Mouse (Mus musculus) left cerebral cortex, postnatal 25 days (tissue): ENCODE measurements around the gene Smarcd2. TPM values are rescaled to one million over a fixed set of nuclear protein-coding genes. Genes with fewer than 3 reads are reported as not detected.

Source experiments
- DNase-seq, 2 experiments: peaks; one replicate each; pipeline ENCODE4 v3.0.0; 2022; ENCODE audit warnings: low spot score in 2 of 2, mixed read lengths in 1 of 2
- intact Hi-C: fragments of 180-260 bp; cut with DNase I; formaldehyde crosslinking; loops from one replicate; pipeline ENCODE4 v1.15.1; 2025
- total RNA-seq, 2 experiments: library from RNA; stranded (reverse); gene quantifications; 2 replicates each; pipeline ENCODE4 v1.2.3; 2021

The Smarcd2 gene
- 10 to 100 TPM; 13.2 to 15.8 TPM for total RNA-seq

GRCm38 (mm10) chr11:106272644-106273310 is at the start of gene Smarcd2:
Smarcd2 (minus strand) TSS chr11:106272972.
- intact Hi-C loops = loop anchor here (2.0 kb wide), 1 partner anchor 16 kb away; the partner anchor contains the start of genes Ftsj3 and Psmc5

GRCm38 (mm10) chr11:106318406-106319366 is 45.9 kb upstream of the Smarcd2 start:
- intact Hi-C loops = no loop called here
- DNase-seq = peak; percentile 11 to 64

More at GRCm38 (mm10) chr11:106272644-106273310, at the start of gene Smarcd2:
- DNase-seq = peak; percentile 98 to 100

- intact Hi-C loops = no loop called here
- no peak for DNase-seq
These were observed 45.0 kb upstream of the Smarcd2 start for GRCm38 (mm10) chr11:106317801-106318200.

GRCm38 (mm10) chr11:106316416-106316815 is 43.6 kb upstream of the Smarcd2 start:
- intact Hi-C loops = no loop called here
- no peak for DNase-seq

- intact Hi-C loops = no loop called here
- no peak for DNase-seq
These were observed 41.6 kb upstream of the Smarcd2 start, which contains the start of gene Cd79b for GRCm38 (mm10) chr11:106314333-106314812. Cd79b (minus strand) TSS chr11:106314762.

GRCm38 (mm10) chr11:106313533-106313932 is 40.8 kb upstream of the Smarcd2 start:
- no peak for DNase-seq
- intact Hi-C loops = no loop called here

DNA sequence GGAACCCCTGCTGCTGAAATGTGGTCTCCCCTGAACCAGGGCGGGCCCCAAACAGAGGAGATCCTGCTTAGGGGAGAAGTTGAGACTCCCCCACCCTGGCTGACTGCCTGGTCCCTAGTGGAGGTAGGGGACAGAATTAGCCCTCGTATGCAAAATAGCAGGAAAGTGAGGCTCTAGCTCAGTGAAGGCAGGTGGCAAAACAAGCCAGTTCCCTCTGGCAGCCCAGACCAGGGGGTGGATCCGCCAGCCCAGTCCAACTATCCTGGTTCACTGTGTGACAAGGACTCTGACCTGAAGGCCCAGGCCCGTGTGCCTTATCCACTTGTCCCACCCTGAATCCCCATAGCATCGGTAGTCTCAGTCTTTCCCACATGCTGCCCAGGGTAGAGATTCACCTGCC is 37.4 kb upstream of the Smarcd2 start:
- DNase-seq = peak in 1 of 2 experiments; percentile 17
- intact Hi-C loops = no loop called here

DNA sequence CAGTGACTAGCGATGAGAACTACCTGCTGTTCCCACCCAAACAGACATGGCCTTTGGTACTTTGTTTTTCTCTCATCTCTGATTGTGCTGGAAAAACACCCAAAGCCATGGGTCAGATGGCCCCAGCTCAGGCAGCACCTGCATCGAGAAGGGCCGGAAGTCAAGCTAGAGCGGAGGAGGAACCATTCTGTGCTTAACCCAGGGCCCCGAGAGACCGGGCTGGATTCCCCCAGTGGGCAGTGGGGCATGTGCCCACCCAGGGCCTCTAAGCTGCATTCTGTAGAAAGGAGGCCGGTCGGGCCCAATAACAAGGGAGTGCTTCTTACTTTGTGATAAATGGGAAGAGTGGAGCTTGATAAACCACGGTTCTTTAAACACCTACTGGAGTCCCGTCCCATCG is 35.4 kb upstream of the Smarcd2 start:
- intact Hi-C loops = no loop called here
- no peak for DNase-seq

GRCm38 (mm10) chr11:106307432-106307831 is 34.7 kb upstream of the Smarcd2 start:
- no peak for DNase-seq
- intact Hi-C loops = no loop called here

- DNase-seq = no peak
- intact Hi-C loops = no loop called here
These were observed 34.0 kb upstream of the Smarcd2 start for GRCm38 (mm10) chr11:106306758-106307157.

DNA sequence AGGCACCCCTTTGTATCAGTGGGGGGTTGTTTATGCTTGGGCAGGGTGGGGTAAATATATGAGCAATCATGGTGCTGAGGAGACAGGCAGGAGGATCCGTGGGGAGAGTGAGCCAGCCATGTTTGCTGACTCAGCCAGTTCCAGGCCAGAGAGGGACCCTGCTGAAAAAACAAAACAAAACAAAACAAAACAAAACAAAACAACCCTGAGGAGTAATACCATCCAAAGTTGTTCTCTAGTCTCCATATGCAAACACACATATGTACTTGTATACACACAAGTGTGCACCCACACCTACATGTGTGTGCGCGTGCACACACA is 33.3 kb upstream of the Smarcd2 start:
- no peak for DNase-seq
- intact Hi-C loops = no loop called here

DNA sequence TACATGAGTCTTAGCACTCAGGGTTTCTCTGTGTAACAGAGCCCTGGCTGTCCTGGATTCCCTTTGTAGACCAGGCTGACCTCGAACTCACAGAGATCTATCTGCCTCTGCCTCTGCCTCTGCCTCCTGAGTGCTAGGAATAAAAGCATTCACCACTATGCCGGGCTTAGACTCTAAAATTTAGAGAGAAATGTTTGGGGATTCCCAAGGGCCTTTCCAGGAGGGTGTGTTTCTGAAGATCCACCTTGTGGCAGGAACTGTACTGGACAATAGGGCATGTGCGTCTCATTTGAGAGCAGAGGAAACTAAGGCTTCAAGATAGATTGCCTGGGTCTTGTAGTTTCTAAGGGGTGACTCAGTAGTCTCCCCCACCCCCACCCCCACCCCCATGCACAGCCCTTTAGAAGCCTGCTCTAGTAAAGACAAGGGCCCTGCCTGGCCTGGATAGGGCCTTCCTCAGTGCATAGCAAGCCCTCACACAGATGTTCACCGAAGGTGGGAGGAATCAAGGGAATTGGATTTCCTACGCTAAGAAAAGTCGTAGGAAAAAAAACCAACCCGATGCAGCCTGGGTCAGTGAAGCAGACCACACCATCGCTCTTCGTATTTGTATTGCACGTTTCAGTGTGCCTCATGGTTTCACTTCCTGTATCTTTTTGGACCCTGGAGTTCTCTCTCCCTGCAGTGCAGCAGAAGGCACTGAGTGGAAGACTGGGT is 32.7 kb upstream of the Smarcd2 start:
- intact Hi-C loops = no loop called here
- no peak for DNase-seq

- intact Hi-C loops = loop anchor here (1.0 to 5.0 kb wide), 3 partner anchors 24 to 90 kb away; partner anchors contain the start of gene Prr29
- DNase-seq = peak in 1 of 2 experiments; percentile 28
These were observed 29.9 kb upstream of the Smarcd2 start for GRCm38 (mm10) chr11:106302634-106303033.

DNA sequence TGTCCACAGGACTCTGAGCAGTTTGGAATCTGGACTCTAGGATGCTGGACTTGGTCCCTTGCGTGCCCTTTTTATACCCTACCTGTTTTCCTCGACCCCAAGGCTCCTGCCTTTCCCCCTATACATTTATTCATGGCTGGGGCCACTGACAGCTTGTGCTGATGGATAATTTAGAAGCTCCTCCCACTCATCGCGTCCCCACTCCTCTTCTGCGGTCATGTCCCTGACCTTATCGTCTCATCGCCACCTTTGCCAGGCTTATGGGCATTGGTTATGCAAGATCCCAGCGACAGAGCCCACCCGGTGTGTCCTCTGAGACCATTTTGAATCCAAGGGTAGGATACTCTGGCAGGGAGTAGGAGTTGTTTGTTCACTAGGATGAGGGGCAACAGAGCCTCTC is 29.0 kb upstream of the Smarcd2 start, which contains the start of gene Gh:
TSS of gene Gh (minus strand) at position 101 of the 400 bp plus-strand sequence.
- intact Hi-C loops = loop anchor here (5.0 kb wide), 2 partner anchors 66 to 91 kb away; partner anchors contain the start of gene Prr29
- no peak for DNase-seq

DNA sequence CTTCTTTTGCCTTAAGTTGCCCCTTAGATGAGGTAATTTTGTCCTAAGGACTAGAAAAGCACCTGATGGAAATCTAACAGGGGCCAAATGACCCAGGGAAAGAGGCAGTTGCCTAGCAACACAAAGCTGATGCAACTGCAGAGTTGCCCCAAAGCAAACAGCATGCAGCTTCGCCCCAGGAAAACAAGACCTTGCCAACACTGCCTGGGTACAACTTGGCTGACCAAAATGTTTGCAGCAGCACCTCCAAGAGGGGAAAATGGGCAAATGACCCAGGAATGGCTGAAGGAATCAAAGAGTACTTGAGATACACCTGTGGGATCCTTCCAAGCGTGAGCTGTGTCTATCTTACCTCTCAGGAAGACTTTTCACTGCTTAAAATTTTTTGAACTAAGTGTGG is 19.1 kb upstream of the Smarcd2 start:
- no peak for DNase-seq
- intact Hi-C loops = no loop called here

DNA sequence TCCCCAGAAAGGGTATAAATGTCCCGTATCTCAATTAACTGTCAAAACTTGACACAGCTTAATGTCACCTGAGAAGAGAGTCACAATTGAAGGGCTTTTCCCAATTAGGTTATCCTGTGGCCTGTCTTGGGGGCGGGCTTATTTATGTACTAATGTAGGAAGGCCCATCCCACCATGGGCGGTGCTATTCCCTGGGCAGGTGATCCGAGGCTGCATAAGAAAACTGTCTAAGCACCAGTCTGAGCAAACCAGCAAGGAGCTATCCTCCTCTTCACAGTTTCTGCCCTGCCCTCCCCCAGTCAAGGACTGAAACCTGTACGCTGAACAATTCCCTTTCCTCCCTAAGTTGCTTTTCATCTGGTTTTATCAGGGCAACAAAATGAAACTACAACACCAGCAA is 17.6 kb upstream of the Smarcd2 start:
- no peak for DNase-seq
- intact Hi-C loops = no loop called here

GRCm38 (mm10) chr11:106289369-106289768 is 16.6 kb upstream of the Smarcd2 start:
- DNase-seq = no peak
- intact Hi-C loops = no loop called here

DNA sequence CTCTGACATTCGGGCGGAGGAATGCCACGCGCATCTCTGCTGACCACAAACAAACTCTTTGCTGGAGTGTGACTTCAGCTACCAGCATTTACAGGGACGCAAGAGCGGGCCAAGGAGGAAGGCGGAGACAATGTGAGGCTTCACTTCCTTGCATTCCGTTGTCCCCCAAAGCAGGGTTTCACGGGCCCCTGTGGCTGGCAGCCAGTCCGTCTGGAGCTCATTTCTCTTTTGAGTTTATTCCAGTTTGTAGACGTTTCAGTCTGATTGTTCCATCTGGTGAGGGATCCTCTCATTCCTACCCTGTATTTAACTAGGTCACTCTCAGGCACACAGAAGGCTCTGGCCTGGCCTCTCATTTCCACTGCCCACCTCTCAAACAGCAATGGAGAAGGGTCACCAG is 14.2 kb upstream of the Smarcd2 start:
- intact Hi-C loops = no loop called here
- DNase-seq = no peak

DNA sequence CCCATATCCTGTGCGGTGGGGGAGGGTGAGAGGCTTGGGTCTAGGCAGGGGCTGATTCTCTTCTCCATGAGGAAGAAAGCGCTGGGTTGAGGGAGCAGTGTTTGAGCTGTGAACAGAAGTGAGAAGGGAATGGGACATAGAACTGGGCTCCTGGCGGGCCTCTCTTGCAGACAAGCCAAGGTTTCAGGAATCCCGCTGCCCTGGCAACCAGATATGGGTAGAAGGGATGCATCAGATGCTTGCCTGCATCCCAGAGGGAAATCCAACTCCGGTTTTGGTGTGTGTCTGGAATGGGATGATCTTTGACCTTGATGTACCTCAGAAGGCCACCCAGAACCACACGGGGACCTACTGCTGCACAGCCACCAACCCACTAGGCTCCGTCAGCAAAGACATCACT is 13.4 kb upstream of the Smarcd2 start:
- intact Hi-C loops = no loop called here
- DNase-seq = no peak

GRCm38 (mm10) chr11:106284126-106284525 is 11.4 kb upstream of the Smarcd2 start:
- intact Hi-C loops = no loop called here
- DNase-seq = no peak
